Mouse (Mus musculus): ENCODE measurements at regions not wholly inside any gene's neighbourhood (a gene's known extent, or its start where the extent isn't known, plus 50 kb on each side); places are given as distances from the start of the nearest gene placed in this dataset.
"Not testable (repeated sequence)": the region's sequence is repeated elsewhere in the genome, so short reads cannot be mapped to it uniquely, and the experiment has no call there.

DNA sequence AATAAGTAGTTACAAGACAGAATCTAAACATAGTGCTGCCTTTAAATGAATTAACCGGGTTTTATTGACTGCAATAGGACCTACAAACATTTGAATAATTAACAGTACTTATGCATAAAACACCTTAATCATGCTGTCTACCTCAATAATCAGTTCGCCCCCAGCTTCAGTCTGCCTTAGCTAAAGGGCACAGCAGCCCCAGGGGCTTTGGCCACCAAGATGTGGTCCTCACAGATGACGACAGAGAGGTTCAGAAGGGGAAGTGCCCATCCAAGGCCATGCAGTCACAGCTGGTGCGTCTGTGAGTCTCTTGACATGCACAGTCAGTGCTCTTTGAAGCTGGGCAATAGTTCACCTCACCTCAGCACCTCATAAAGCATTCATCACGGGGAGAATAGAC lies 452.8 kb upstream of the Jmjd1c start:
- no peak for DNase-seq (ENCODE audit: low spot score)

GRCm38 (mm10) chr10:66657520-66657919 lies 438.4 kb upstream of the Jmjd1c start:
- no peak for DNase-seq (ENCODE audit: low spot score)

GRCm38 (mm10) chr10:66683160-66683559 lies 412.8 kb upstream of the Jmjd1c start:
- no peak for DNase-seq (ENCODE audit: low spot score)

DNA sequence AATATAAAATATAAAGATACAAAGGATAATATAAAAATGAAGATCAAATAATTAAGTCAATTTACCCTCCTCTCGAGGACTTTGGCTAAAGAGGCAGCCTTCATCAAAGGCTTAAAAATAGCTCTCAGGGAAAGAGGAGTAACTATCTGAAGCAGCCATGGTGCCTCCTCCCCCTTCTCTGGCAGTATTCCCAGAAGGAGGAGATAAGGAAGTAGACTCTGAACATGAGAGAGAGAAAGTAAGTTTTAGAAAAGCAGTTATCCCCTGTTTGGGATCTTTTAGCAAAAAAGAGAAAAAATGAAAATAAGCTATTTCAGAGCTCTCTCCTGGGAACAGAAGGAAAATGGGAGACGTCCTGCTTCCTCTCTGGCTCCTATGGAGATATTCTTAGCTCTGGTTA lies 406.7 kb upstream of the Jmjd1c start:
- not testable (repeated sequence) for DNase-seq (ENCODE audit: low spot score)

DNA sequence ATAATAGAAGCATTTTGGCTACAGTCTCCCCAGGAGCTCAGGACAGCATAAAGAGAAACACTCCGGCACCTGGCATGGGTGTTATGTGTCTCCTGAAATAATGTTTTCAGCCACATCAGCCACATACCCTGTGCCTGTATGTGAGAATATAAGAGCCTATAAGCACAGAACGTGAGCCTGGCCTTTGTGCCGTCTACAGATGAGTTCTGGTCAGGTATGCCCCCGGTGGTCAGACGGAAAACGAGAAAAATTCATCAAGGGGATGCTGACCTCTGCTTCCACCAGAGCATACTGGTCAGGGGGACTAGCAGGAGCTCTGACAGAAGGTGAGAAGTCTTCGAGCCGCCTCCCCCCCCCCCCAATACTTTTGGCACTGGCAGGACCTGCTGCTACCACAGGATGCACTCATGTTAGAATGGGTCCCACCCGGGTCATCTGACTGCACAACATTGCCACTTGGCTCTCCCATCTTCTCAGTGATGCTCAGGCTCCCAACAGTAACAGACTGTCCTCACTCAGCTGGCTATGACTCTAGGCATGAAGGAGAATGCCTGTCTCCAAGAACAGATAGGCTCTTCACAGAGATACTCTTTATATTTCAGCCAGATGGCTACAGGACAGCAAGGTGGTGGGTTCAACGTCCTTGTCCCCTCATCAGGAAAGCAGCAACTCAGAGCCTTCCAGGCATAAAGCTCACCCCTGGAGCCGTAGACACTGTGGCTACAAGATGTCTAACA lies 401.2 kb upstream of the Jmjd1c start:
- DNase-seq (ENCODE audit: low spot score) = no peak

DNA sequence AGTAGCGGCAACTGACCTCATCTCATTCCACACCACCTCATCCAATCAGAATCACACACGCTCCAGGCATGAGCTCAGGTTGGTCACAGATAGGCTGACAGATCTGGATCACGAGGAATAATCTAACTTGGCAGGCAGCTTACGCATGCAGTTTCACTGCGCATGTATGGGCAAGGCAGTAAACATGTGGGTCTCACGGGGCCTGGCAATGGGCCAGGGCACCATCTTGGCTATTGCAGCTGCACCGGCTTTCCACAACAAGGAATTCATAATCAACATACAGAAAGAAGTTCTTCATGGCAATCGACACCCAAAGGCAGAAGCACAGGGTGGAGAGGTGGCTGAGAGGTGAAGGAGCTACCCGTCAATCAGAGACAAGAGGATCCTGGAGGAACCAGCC lies 381.0 kb upstream of the Jmjd1c start:
- not testable (repeated sequence) for DNase-seq (ENCODE audit: low spot score)

DNA sequence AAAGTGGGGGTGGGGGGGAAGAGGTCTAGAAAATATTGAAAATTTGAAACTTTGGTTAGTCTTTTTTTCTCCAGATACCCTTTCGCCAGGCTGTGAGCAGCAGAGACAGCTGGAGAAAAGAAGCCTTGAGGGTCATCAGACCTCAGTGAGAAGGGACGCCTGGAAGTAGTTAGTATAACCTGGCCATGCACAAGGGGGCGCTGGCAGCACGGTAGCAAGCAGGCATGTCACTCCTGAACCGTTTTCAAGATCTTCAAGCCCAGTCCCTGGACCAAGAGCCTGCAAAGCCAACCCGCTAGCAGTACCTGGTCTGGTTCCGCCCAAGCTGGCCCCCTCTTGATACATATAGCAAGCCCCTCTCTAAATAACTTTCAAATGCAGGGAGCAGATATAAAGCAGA lies 378.0 kb upstream of the Jmjd1c start:
- no peak for DNase-seq (ENCODE audit: low spot score)

- DNase-seq (ENCODE audit: low spot score) = no peak
These were observed 376.1 kb upstream of the Jmjd1c start for GRCm38 (mm10) chr10:66719796-66720195.

GRCm38 (mm10) chr10:66733631-66734030 lies 362.3 kb upstream of the Jmjd1c start:
- DNase-seq (ENCODE audit: low spot score) = no peak

DNA sequence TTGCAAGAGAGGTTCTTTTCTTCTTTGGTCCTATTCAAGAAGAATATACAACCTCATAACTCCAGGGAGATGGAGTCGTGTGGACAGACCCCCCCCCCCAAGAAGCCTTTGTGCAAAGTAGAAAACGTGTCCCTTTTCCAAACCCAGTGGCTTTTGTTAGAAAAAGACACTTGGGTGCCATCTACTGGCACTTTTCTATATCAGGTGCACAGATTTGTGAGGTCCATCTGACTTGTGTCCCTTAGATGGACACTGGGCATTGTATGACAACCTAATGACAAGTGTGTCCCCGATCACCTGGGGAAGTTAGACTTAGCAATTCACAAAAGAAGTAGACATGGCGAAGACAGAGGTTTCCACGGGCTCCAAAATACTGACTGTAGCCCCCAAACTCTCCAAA lies 361.1 kb upstream of the Jmjd1c start:
- no peak for DNase-seq (ENCODE audit: low spot score)

- no peak for DNase-seq (ENCODE audit: low spot score)
These were observed 356.9 kb upstream of the Jmjd1c start for GRCm38 (mm10) chr10:66739017-66739416.

GRCm38 (mm10) chr10:66741819-66742218 lies 354.1 kb upstream of the Jmjd1c start:
- no peak for DNase-seq (ENCODE audit: low spot score)

DNA sequence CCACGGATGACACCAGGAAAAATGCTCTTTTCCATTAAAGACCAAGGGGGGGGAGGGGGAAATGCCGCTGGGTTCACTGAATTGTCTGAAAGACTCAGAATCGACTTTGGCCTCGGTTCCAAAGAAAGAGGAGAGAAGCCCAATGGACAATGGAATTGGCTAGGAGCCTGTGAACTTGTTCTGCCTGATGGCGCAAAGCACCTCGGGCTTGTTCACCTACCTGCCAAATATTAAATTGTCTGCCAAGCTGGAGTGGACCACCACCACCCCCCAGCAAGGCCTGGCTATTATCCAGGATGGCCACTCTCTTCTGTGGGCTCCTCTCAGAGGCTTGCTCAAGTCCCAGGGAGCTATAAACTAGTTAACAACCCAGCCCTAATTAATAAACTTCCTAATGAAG lies 352.7 kb upstream of the Jmjd1c start:
- peak; percentile 14 for DNase-seq (ENCODE audit: low spot score)

- DNase-seq (ENCODE audit: low spot score) = no peak
These were observed 350.1 kb upstream of the Jmjd1c start for GRCm38 (mm10) chr10:66745871-66746270.

GRCm38 (mm10) chr10:66752237-66752810 lies 343.6 kb upstream of the Jmjd1c start:
- no peak for DNase-seq (ENCODE audit: low spot score)

DNA sequence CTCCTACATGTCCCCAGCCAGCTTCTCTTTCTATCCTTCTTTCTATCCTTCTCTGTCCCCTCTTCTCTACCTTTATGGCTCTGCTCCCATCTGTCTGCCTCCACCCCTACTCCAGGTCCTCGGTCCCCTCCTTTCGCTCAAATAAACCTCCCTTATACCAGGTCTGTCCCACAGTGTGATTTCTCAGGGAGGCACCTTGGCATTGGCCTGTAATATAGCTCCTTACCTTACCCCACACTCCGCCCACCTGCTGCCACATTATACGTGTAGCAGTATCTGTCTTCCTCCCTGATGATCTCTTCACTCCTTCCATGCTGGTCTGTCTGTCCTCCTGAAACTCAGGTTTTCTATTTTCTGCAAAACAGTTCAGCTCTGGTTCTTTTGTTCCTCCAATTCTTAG lies 339.1 kb upstream of the Jmjd1c start:
- no peak for DNase-seq (ENCODE audit: low spot score)

DNA sequence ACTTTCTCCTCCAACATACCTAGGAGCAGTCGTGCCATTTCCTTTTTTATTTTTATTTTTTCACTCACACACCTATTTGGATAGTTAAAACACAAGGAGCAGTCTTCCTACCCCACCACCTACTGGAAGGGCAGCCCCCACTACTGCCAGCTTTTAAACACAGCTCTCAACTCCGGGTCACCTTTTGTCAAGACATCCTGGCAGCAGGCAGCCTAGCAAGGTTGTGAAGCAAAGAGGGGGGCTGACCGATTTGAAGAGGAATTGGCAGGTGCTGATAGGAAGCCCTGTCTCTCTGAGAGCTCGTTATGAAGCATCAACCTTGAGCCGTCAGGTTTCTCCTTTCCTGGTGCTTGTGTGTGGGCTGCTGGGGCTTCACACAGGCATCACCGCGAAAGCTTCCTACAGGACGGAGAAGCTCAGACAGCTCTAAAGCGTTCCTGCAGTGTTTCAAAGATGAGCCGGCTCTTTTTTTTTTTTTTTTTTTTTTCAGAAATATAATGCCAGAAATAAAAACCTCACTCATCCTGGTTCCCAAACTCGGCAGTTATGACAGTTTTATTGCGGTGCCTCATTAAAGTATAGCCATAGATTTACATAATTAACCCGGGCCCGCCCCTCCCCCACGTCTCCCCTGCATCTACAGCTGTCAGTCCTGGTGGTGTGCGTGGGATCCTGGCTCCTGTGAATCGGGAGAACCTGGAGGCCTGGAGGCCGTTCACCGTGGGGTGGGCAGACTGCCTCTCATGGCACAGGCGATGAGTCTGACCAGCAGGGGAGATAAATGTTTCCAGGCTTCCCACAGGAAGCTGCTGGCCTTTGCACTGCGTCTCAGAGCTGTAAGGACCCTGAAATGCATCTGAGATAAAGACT lies 325.5 kb upstream of the Jmjd1c start:
- DNase-seq (ENCODE audit: low spot score) = no peak

DNA sequence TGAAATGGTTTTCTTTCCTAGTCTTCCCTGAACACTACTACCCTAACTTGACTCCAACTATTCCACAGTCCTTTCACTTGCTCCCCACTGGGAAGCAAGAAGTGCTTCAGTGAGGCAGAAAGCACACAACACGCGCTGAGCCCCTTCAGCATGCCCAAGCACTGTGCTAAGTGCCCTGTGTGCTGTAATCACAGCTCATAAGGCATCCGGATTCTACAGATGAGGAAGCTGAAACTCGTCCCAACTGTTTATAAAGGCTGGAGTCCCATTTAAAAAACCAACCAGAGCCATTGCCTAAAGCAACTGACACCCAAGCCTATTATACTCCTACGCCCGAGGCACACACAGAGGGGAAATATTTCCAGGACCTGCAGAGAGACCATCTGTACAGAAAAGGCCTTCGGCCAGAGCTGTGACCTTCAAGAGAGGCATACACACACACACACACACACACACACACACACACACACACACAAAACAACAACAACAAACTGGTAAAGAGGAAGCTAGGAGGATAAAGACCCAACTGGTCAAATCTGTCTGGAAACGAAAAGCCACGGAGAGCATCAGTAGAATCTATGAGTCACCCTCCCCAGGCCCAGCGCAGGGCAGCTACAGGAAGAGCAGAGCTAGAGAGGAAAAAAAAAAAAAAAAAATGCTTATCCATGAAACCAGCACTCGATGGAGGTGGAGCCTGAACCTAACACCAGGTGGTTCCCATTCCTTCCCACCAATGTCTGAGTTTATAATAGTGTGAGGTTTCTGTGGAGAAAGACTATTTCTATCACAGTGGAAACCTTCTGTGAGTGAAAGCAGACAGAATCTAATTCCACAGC lies 315.4 kb upstream of the Jmjd1c start:
- DNase-seq (ENCODE audit: low spot score) = no peak

- DNase-seq (ENCODE audit: low spot score) = no peak
These were observed 314.8 kb upstream of the Jmjd1c start for GRCm38 (mm10) chr10:66781171-66781510.

DNA sequence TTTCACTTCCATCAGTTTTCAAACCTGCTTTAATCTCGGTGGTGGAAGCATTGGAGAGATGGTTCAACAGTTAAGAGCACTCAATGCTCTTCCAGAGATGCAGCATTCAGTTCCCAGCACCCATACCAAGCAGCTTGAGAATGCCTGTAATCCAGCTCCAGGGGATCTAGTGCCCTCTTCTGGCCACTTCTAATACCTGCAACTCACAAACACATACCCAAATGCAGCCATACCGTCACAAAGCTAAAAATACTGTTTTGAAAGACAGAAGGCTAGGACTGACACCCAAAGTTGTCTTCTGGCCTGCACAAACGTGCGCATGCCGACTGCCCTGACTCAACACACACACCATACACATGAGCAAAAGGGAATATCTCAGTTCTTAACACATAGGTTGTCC lies 313.9 kb upstream of the Jmjd1c start:
- DNase-seq (ENCODE audit: low spot score) = no peak

GRCm38 (mm10) chr10:66787812-66788211 lies 308.1 kb upstream of the Jmjd1c start:
- no peak for DNase-seq (ENCODE audit: low spot score)

- no peak for DNase-seq (ENCODE audit: low spot score)
These were observed 299.6 kb upstream of the Jmjd1c start for GRCm38 (mm10) chr10:66796296-66796695.
